ENCODE assay signal across 14 mouse cellular contexts in genomic region chr13:95922626-95923025, GRCm38 (mm10). TPM values are rescaled to one million over a fixed set of nuclear protein-coding genes. Genes with fewer than 3 reads are reported as not detected.
DNase-seq lines count a peak whose midpoint lies in the region.
"Had no signal": no experiment of that assay in that cellular context is flagged by ENCODE, and none has a peak within 500 bp of the region (broad histone marks: within the 10 kb centered on the region; RNA-seq: fewer than 3 reads in every experiment).

No protein-coding gene starts in this region.

- DNase-seq in heart, postnatal 4 days: peak; percentile 13
- DNase-seq in heart, adult 18-20 months: no peak
- DNase-seq in 3134 (ENCODE audit: extremely low read depth, insufficient read length, low spot score): peak; percentile 10
- peak; percentile 26 for DNase-seq in adrenal gland, adult 8-10 months
- DNase-seq in large intestine, adult 2 months (ENCODE audit: low read depth, low spot score): peak; percentile 74
- no peak for DNase-seq in layer of hippocampus, adult 9-11 months
- no peak for DNase-seq in natural killer cell, adult 2 months (ENCODE audit: low spot score in 2 of 2)
- DNase-seq: cerebellum, adult 11-12 months; cerebellum, adult 9-11 months; embryo, embryonic 11 days; gastrocnemius, postnatal 25 days; kidney, adult 18-20 months; spleen, adult 18-20 months; thymus, postnatal 4 days had no signal

- WGBS in large intestine, adult 2 months: 27% methylated on average over 4 of the region's 4 CpGs

RNA-seq across cellular contexts. Expression of gene Iqgap2, which starts 30.9 kb away (rescaled TPM):
- 1 to 10 TPM; 2.8 to 3.0 TPM for total RNA-seq in heart, postnatal 4 days (2021)
- 1 to 10 TPM; 2.7 to 3.7 TPM for total RNA-seq in heart, adult 18-20 months (2021)
- total RNA-seq in adrenal gland, adult 8-10 months (2022): 100 to 1,000 TPM; 141 to 294 (median 213) TPM
- 20.4 and 47.6 TPM in 2 replicates for polyA plus RNA-seq in large intestine, adult 2 months (2012; rRNA removed)

Comparison
In these comparisons a context has a peak if more than half of its experiments do, and no peak if none do; other contexts are left out.
1. DNase-seq: peak in heart, postnatal 4 days (single experiment), 3134 (single experiment), adrenal gland, adult 8-10 months (single experiment) and large intestine, adult 2 months (single experiment); none in heart, adult 18-20 months (0 of 2), layer of hippocampus, adult 9-11 months (single experiment) and natural killer cell, adult 2 months (0 of 2).
2. RNA of gene Iqgap2, which starts 30.9 kb away (total RNA-seq): 141 to 294 TPM in adrenal gland, adult 8-10 months; 2.7 to 3.7 TPM in heart, adult 18-20 months and 2.8 to 3.0 TPM in heart, postnatal 4 days; every median in the first group is over 10 times any median in the second.